Mouse (Mus musculus) cerebellum, postnatal 10 days (tissue): ENCODE results near the gene Magi1.
"Not testable (repeated sequence)": the region's sequence is repeated elsewhere in the genome, so short reads cannot be mapped to it uniquely, and the experiment has no call there.

Source experiments
- DNase-seq, 2 experiments: peaks; one replicate each; pipeline ENCODE4 v3.0.0; 2021; ENCODE audit warnings: mixed read lengths in 2 of 2

Magi1 gene

GRCm38 (mm10) chr6:93718385-93718784 lies 565.3 kb downstream of the Magi1 start:
- DNase-seq: no peak

- DNase-seq: no peak
Observed at GRCm38 (mm10) chr6:93717826-93718375, 565.8 kb downstream of the Magi1 start.

GRCm38 (mm10) chr6:93716686-93717625 lies 566.8 kb downstream of the Magi1 start:
- DNase-seq: no peak

GRCm38 (mm10) chr6:93715181-93716180 lies 568.2 kb downstream of the Magi1 start:
- DNase-seq: peak; percentile 25 to 29

- no peak for DNase-seq
Observed at GRCm38 (mm10) chr6:93704350-93704749, 579.4 kb downstream of the Magi1 start.

- DNase-seq: no peak
Observed at GRCm38 (mm10) chr6:93699436-93699835, 584.3 kb downstream of the Magi1 start.

GRCm38 (mm10) chr6:93697956-93698355 lies 585.8 kb downstream of the Magi1 start:
- DNase-seq: no peak

- no peak for DNase-seq
Observed at GRCm38 (mm10) chr6:93678766-93679165, 605.0 kb downstream of the Magi1 start.

GRCm38 (mm10) chr6:93666731-93667130 lies 617.0 kb downstream of the Magi1 start:
- DNase-seq: no peak

GRCm38 (mm10) chr6:93665056-93665805 lies 618.5 kb downstream of the Magi1 start:
- DNase-seq: no peak

- no peak for DNase-seq
Observed at GRCm38 (mm10) chr6:93661139-93661538, 622.6 kb downstream of the Magi1 start.

GRCm38 (mm10) chr6:93659534-93659933 lies 624.2 kb downstream of the Magi1 start:
- peak in 1 of 2 experiments; percentile 16 for DNase-seq

GRCm38 (mm10) chr6:93657187-93657974 lies 626.3 kb downstream of the Magi1 start:
- DNase-seq: peak; percentile 71 to 74

- no peak for DNase-seq
Observed at GRCm38 (mm10) chr6:93648581-93649230, 635.0 kb downstream of the Magi1 start.

- not testable (repeated sequence) for DNase-seq
Observed at GRCm38 (mm10) chr6:93629735-93630291, 653.9 kb downstream of the Magi1 start.

GRCm38 (mm10) chr6:93627200-93627599 lies 656.5 kb downstream of the Magi1 start:
- no peak for DNase-seq
